Mouse (Mus musculus) skeletal muscle tissue, adult 2 months (tissue): ENCODE data around the gene Slc24a5.

ENCODE experiments used
- DNase-seq: peaks from one replicate; pipeline ENCODE4 v3.0.0-alpha.2; 2012; ENCODE audit warnings: low read depth, low spot score

Slc24a5 gene

DNA sequence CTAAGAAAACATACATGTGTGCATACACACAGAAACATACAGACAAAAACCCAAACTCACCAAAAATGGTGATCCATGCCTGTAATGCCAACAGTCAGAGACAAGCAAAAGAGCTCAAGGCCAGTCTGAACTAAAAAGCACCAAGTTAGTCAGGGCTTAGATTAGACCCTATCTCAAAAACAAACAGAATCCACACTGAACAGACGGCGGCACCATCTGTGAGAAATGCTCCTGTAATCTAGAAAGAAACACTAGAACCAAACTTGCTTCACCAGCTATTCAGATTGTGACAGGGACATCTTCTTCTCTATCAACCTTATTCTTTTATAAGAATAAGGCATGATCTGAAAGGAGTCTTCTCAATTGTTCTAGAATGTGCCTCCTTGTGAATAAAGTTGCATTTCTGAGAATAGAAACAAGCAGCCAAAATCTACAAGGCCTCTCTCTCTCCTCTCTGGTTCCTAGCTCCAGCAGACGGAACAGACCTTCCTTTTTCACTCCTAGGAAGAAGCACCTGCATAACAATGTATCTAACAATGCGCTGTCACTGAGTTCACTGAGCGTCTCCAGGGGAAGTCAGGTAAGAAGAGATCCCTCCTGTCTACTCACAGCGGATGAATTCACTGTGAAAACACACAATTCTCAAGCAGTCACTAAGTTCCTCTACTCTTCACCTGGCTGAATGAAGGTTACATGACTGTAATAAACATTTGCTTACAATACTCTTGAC is 51.6 kb downstream of the Slc24a5 start:
- no peak for DNase-seq

DNA sequence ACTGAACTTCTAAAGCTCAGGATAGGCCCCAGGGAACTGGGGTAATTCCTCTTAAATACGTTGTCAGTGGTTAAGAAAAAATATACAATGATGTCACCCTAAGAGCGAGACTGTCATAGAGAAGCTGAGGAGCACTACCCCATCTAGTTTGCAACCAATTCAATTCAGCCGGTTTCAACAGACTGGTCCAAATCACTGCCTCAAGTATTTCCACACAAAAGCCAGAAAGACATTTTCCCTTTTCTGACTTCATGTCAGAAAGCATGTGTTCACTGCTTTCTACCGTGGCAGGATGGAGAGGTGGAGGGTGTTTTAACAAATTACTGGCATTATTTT is 54.3 kb downstream of the Slc24a5 start:
- no peak for DNase-seq

DNA sequence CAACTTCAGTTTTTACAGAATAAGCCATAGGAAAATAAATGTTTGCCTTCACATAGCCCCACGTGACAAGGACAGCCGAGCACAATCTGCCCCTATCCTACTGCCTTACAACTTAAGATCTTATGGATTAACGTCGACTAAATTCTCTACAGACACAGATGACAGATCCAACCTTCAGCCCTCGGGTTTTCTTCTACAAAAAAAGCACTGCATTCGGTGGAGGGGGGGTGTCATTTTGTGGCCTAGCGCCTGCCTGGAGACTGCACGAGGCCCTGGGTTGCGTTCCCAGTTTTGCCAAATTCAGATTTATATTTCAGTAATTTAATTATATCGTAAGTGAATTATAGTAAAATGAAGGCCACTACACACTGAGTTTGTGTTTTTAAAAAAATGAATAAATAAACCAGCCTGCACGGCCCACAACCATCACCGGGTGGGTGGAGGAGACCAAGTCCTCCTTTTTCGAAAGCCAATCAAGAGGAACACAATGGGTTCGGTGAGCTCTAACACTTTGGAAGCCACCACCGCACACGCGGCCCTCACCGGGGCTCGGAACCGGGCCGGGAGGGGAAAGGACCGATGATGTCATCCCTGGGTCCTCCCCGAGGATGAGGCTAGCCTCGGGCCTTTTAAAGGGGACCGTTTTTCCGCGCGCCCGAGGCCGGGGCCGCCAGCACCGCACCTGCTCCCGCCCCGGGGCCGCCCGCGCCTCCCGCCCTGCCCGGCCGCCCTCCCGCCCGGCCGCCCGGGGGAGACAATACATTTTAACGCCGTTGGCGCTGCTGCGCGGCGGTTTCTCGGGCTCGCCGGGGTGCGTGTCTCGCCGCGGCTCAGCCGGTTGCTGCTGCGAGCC is 54.9 kb downstream of the Slc24a5 start:
- DNase-seq = no peak

DNA sequence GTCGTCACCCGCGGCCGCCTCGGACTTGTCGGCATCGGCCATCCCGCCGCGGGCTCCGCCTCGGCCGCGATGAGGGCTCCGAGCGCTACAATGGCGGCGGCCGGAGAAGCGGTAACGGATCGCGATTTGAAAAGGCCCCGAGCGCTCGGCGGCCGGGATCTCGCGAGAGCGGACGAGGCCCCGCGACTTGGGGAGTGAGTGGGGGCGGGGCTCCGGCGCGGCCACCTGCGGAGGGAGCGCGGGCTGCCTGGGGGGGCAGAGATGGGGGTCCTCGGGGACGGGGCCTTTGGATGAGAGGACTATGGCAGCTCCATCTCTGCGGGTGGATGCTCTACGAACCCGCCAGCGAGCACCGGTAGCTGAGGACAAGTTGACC is 55.5 kb downstream of the Slc24a5 start, which contains the start of gene Myef2:
TSS of gene Myef2 (minus strand) at position 185 of the 376 bp plus-strand sequence.
- peak; percentile 46 for DNase-seq

DNA sequence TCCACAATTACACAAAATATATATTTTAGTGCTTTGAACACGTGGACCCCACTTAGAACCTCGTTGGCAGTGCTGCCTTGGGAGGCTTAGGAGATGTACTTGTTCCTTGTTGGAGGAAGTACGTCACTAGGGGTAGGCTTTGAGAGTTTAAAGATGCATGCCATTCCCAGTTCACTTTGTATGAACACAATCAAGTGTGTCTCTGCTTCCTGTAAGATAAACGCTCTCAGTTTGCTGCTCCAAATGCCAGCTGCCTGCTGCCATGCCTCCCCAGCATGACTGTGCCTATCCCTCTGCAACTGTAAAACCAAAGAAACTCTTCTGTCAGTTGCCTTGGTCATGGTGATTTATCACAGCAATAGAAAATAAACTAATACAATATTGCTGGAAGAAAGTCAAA is 57.9 kb downstream of the Slc24a5 start:
- no peak for DNase-seq

DNA sequence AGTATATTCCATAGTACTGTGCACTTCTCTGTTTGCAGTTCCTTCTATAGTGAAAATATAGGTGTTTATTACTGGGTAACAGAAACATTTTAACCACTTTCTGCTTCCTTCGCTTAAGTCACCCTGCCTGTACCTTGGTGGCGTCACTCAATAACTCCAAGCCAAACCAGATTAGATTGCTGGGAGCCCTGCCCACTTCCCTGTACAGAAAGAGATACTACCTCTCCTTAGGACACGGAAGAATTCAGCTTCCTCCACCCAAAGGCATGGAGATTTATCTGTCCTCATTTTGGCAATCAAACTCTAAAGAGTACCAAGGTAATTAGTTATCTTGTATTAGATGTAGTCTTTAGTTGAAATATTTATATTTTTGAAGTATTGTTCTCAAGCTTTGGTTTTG is 58.9 kb downstream of the Slc24a5 start:
- no peak for DNase-seq

DNA sequence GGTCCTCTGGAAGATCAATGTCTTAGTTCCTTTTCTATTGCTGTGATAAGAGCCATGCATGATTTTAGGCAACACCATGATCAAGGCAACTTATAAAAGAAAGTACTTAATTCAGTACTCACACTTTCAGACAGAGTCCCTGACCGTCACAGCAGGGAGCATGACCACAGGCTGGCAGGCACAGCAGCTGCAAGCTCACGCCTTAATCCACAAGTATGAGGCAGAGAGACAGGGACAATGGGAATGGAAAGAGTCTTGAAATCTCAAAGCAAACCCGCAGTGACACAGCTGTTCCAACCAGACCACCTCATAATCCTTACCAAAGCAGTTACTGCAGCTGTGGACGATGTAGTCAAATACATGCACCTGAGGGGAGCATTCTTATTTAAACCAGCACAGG is 66.2 kb downstream of the Slc24a5 start:
- DNase-seq = no peak

DNA sequence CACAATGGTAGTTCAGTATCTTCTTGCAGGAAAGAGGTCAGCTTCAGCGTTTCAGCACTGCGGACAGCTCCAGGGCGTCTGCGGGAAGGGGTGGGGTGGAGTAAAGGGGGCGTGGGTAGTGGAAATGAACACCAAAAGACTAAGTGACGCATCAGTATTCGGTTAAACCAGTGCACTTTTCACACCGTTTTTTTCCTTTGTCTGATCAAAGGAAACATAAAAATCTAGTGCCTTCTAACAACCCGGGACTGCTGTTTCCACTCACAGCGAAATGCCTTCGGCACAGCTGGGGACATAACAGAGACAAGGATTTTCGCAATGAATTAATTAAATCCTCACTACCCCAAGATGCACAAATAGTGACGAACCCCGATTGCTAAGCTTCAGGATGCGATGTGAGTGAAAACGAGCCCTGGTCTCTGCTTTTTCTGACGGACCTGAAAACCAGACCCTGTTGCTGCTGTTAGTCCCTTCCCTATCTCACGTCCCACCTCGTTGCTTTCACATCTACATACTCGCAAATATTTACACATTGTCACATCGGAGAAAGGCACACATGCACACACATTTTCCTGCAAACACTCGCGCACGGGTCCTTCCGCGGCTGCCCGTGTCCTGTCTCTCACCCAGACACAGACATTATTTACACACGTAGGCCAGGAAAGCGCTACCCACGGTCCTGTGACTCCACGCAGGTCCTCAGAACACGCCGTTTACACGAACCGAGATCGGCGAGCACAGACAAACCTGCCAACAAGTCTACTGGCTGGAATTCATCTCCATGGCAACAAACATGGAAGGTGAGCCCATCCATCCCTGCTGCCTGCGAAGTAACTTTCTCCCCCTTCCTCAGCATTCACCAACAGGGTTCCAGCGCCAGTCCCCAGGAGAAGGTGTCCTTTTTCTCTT is 68.2 kb downstream of the Slc24a5 start, which contains the start of gene Ctxn2:
TSS of gene Ctxn2 (plus strand) at position 790 of the 909 bp plus-strand sequence.
- DNase-seq = peak; percentile 9

DNA sequence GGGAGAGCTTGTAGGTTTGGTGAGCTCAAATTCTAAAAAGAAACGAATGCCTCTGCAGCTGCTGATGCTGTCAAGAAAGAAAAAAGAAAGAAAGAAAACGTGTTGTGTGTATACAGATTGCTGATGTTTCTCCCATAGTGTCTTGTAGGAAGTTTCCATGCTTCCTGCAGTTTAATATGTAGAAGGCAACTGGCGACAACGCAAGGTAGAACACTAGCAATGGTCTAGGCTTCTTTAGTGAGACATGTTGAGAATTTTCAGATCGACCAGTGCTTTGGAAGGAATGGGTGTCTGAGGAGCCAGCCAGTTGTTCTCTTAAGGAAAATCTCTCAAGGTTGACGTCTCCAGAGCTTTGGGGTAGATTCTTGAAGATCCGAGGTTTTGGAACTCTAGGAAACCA is 68.9 kb downstream of the Slc24a5 start:
- no peak for DNase-seq
